Mouse (Mus musculus) stomach, postnatal 0 days (tissue): ENCODE measurements at regions not wholly inside any gene's neighbourhood (a gene's known extent, or its start where the extent isn't known, plus 50 kb on each side); places are given as distances from the start of the nearest gene placed in this dataset.

ENCODE experiments used
- CTCF ChIP-seq: IDR thresholded peaks from 2 replicates; pipeline ENCODE4 v1.5.1; 2016; ENCODE audit warnings: antibody characterized with exemption, low read depth, mild to moderate bottlenecking, moderate library complexity
- EP300 ChIP-seq: optimal IDR thresholded peaks from 2 replicates; pipeline ENCODE3; 2016; ENCODE audit warnings: antibody characterized with exemption

- TF ChIP-seq CTCF (no peak), EP300 (no peak)
Measured at GRCm38 (mm10) chr16:75433227-75433626, 152.6 kb downstream of the Lipi start.
